Mouse (Mus musculus): ENCODE results near the gene Casp4. TPM values are rescaled to one million over a fixed set of nuclear protein-coding genes. Genes with fewer than 3 reads are reported as not detected.

Gene Casp4
- polyA plus RNA-seq, 1 experiment, result 9.0 TPM

GRCm38 (mm10) chr9:5298329-5299131 lies 10.1 kb upstream of the Casp4 start, which contains the start of gene Casp1:
Casp1 (plus strand) TSS chr9:5298517.
- Histone ChIP-seq H3K4me1 (ENCODE audit: control insufficient read depth, insufficient read depth, low read length) (peaks cover 1% of the 10 kb centered on the region; the same call in 1 of the 2 replicates), H3K27ac (ENCODE audit: control insufficient read depth, insufficient read depth, low read depth, low read length, poor library complexity) (no peak within 1 kb of the TSS; the same call in 1 of the 2 replicates), H3K4me3 (replicated peaks; ENCODE audit: control insufficient read depth, low read depth, low read length) (peak within 1 kb of the TSS; percentile 62)
- no peak for TF ChIP-seq POLR2A (IDR thresholded peaks at IDR 0.05; ENCODE audit: borderline replicate concordance, control insufficient read depth, low read depth, low read length)
- TF ChIP-seq CTCF (IDR thresholded peaks at IDR 0.05; ENCODE audit: control insufficient read depth, insufficient read depth, low read length), result no peak
- 6% methylated on average over 11 of the region's 11 CpGs for WGBS

- Histone ChIP-seq H3K4me1 (ENCODE audit: control insufficient read depth, insufficient read depth, low read length) (peaks cover 1% of the 10 kb centered on the region; the same call in 1 of the 2 replicates), H3K27ac (ENCODE audit: control insufficient read depth, insufficient read depth, low read depth, low read length, poor library complexity) (no peak overlapping the region), H3K4me3 (replicated peaks; ENCODE audit: control insufficient read depth, low read depth, low read length) (peak overlapping the region; percentile 62)
- 4% methylated on average over 2 of the region's 2 CpGs for WGBS
- TF ChIP-seq CTCF (IDR thresholded peaks at IDR 0.05; ENCODE audit: control insufficient read depth, insufficient read depth, low read length), result no peak
Observed at GRCm38 (mm10) chr9:5299132-5299381, 9.6 kb upstream of the Casp4 start.

GRCm38 (mm10) chr9:5310112-5310511 lies 1.5 kb downstream of the Casp4 start:
- Histone ChIP-seq H3K4me3 (replicated peaks; ENCODE audit: control insufficient read depth, low read depth, low read length) (no peak overlapping the region), H3K27ac (ENCODE audit: control insufficient read depth, insufficient read depth, low read depth, low read length, poor library complexity) (no peak overlapping the region), H3K4me1 (ENCODE audit: control insufficient read depth, insufficient read depth, low read length) (no peaks in the 10 kb centered on the region; the same call in 1 of the 2 replicates)
- TF ChIP-seq CTCF (IDR thresholded peaks at IDR 0.05; ENCODE audit: control insufficient read depth, insufficient read depth, low read length), result no peak
- no peak for TF ChIP-seq POLR2A (IDR thresholded peaks at IDR 0.05; ENCODE audit: borderline replicate concordance, control insufficient read depth, low read depth, low read length)

GRCm38 (mm10) chr9:5311435-5311834 lies 2.8 kb downstream of the Casp4 start:
- TF ChIP-seq CTCF (IDR thresholded peaks at IDR 0.05; ENCODE audit: control insufficient read depth, insufficient read depth, low read length), result no peak
- no peak for TF ChIP-seq POLR2A (IDR thresholded peaks at IDR 0.05; ENCODE audit: borderline replicate concordance, control insufficient read depth, low read depth, low read length)
- 59% methylated on average over 4 of the region's 4 CpGs for WGBS
- Histone ChIP-seq H3K4me1 (ENCODE audit: control insufficient read depth, insufficient read depth, low read length) (no peaks in the 10 kb centered on the region; the same call in 1 of the 2 replicates), H3K4me3 (replicated peaks; ENCODE audit: control insufficient read depth, low read depth, low read length) (no peak overlapping the region), H3K27ac (ENCODE audit: control insufficient read depth, insufficient read depth, low read depth, low read length, poor library complexity) (no peak overlapping the region)

GRCm38 (mm10) chr9:5328204-5328603 lies 19.6 kb downstream of the Casp4 start:
- Histone ChIP-seq H3K4me1 (ENCODE audit: control insufficient read depth, insufficient read depth, low read length) (no peaks in the 10 kb centered on the region), H3K27ac (ENCODE audit: control insufficient read depth, insufficient read depth, low read depth, low read length, poor library complexity) (no peak overlapping the region), H3K4me3 (replicated peaks; ENCODE audit: control insufficient read depth, low read depth, low read length) (no peak overlapping the region)
- no peak for TF ChIP-seq CTCF (IDR thresholded peaks at IDR 0.05; ENCODE audit: control insufficient read depth, insufficient read depth, low read length)
- no peak for TF ChIP-seq POLR2A (IDR thresholded peaks at IDR 0.05; ENCODE audit: borderline replicate concordance, control insufficient read depth, low read depth, low read length)
- WGBS, result 52% methylated on average over 3 of the region's 3 CpGs

- no peak overlapping the region for H3K27ac ChIP-seq (ENCODE audit: control insufficient read depth, insufficient read depth, low read depth, low read length, poor library complexity)
- H3K4me3 ChIP-seq (replicated peaks; ENCODE audit: control insufficient read depth, low read depth, low read length), result no peak overlapping the region
- no peak for TF ChIP-seq POLR2A (IDR thresholded peaks at IDR 0.05; ENCODE audit: borderline replicate concordance, control insufficient read depth, low read depth, low read length)
- no peak for TF ChIP-seq CTCF (IDR thresholded peaks at IDR 0.05; ENCODE audit: control insufficient read depth, insufficient read depth, low read length)
- H3K4me1 ChIP-seq (ENCODE audit: control insufficient read depth, insufficient read depth, low read length), result no peaks in the 10 kb centered on the region
Observed at GRCm38 (mm10) chr9:5332441-5332840, 23.8 kb downstream of the Casp4 start.

- no peak overlapping the region for H3K27ac ChIP-seq (ENCODE audit: control insufficient read depth, insufficient read depth, low read depth, low read length, poor library complexity)
- H3K4me3 ChIP-seq (replicated peaks; ENCODE audit: control insufficient read depth, low read depth, low read length), result no peak overlapping the region
- 64% methylated on average over 1 of the region's 1 CpGs for WGBS
- TF ChIP-seq CTCF (IDR thresholded peaks at IDR 0.05; ENCODE audit: control insufficient read depth, insufficient read depth, low read length) (no peak), POLR2A (IDR thresholded peaks at IDR 0.05; ENCODE audit: borderline replicate concordance, control insufficient read depth, low read depth, low read length) (no peak)
- no peaks in the 10 kb centered on the region for H3K4me1 ChIP-seq (ENCODE audit: control insufficient read depth, insufficient read depth, low read length)
Observed at GRCm38 (mm10) chr9:5333422-5333821, 24.8 kb downstream of the Casp4 start.

- no peak for TF ChIP-seq POLR2A (IDR thresholded peaks at IDR 0.05; ENCODE audit: borderline replicate concordance, control insufficient read depth, low read depth, low read length)
- TF ChIP-seq CTCF (IDR thresholded peaks at IDR 0.05; ENCODE audit: control insufficient read depth, insufficient read depth, low read length), result no peak
- Histone ChIP-seq H3K27ac (ENCODE audit: control insufficient read depth, insufficient read depth, low read depth, low read length, poor library complexity) (no peak overlapping the region), H3K4me3 (replicated peaks; ENCODE audit: control insufficient read depth, low read depth, low read length) (no peak overlapping the region), H3K4me1 (ENCODE audit: control insufficient read depth, insufficient read depth, low read length) (no peaks in the 10 kb centered on the region)
- 19% methylated on average over 1 of the region's 1 CpGs for WGBS
Observed at GRCm38 (mm10) chr9:5343092-5343491, 34.5 kb downstream of the Casp4 start.

GRCm38 (mm10) chr9:5344090-5344489 lies 35.5 kb downstream of the Casp4 start:
- no peak for TF ChIP-seq POLR2A (IDR thresholded peaks at IDR 0.05; ENCODE audit: borderline replicate concordance, control insufficient read depth, low read depth, low read length)
- no peak for TF ChIP-seq CTCF (IDR thresholded peaks at IDR 0.05; ENCODE audit: control insufficient read depth, insufficient read depth, low read length)
- Histone ChIP-seq H3K27ac (ENCODE audit: control insufficient read depth, insufficient read depth, low read depth, low read length, poor library complexity) (no peak overlapping the region), H3K4me1 (ENCODE audit: control insufficient read depth, insufficient read depth, low read length) (no peaks in the 10 kb centered on the region), H3K4me3 (replicated peaks; ENCODE audit: control insufficient read depth, low read depth, low read length) (no peak overlapping the region)
- 41% methylated on average over 4 of the region's 4 CpGs for WGBS
